Mouse (Mus musculus): ENCODE measurements around the gene Ifnar1. TPM values are rescaled to one million over a fixed set of nuclear protein-coding genes. Genes with fewer than 3 reads are reported as not detected.

The Ifnar1 gene
- polyA plus RNA-seq, 1 experiment from 2014 or later: 19.2 TPM

DNA sequence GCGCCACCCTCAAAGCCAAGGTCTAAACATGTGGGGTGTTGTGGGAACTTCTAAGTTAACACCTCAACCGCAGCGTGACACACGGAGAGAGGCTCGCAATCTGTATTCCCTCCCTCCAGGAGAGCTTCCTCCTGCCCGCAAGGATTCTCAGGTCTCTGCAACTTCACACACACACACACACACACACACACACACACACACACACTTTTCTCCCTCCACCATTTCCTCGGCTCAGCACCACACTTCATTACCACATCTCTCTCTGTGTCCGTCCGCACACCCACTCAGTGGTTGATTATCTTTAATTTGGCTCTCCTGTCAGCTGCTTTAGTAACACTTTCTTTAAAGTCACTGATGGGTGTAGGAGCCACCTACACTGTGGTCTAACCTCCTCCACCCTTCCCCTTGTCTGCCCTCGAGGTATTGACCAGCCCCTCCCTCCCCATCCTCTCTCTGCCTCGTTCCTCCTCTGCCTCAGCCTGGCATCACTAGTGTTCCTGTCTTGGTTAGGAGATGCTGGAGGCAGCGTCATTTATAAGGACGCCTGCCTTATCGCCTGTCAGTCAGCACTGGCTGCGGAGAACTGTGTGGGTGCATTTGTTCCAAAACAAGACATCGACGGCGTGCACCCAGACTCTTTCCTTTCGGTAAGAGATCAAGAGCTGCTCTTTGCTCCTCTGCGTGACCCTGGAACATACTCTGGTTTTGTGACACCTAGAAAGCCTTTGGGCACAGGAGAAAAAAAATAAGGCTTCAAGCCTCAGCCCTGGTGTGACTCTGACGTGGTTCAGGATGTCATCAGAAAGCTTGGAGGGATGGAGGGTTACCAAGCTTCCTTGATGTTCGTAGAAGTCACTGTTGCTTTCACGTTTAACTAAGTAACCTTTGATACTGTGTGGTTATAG, 48.3 kb downstream of the Ifnar1 start:
- no peak overlapping the region for H3K9ac ChIP-seq (ENCODE audit: low read length)
- ATAC-seq (ENCODE audit: low FRiP score, low TSS enrichment): no peak
- TF ChIP-seq CTCF (IDR thresholded peaks at IDR 0.05; ENCODE audit: low read depth) (peak; percentile 4; the same call in 1 of the 2 replicates), EP300 (optimal IDR thresholded peaks at IDR 0.05) (no peak)
- no peak overlapping the region for H3K4me2 ChIP-seq (replicated peaks; ENCODE audit: low read depth)
- no peaks in the 10 kb centered on the region for H3K36me3 ChIP-seq (ENCODE audit: control insufficient read depth, insufficient read depth, low read length)
- WGBS: 59% methylated on average over 23 of the region's 23 CpGs
- H3K4me3 ChIP-seq (ENCODE audit: low read depth, low read length): no peak overlapping the region
- no peaks in the 10 kb centered on the region for H3K9me3 ChIP-seq (ENCODE audit: control insufficient read depth, low read length)
- H3K4me1 ChIP-seq (replicated peaks; ENCODE audit: control insufficient read depth, insufficient read depth): no peaks in the 10 kb centered on the region
- no peak for DNase-seq (ENCODE audit: low spot score)
- no peaks in the 10 kb centered on the region for H3K27me3 ChIP-seq (ENCODE audit: control insufficient read depth, insufficient read depth, low read length)
- no peak overlapping the region for H3K27ac ChIP-seq (replicated peaks)

DNA sequence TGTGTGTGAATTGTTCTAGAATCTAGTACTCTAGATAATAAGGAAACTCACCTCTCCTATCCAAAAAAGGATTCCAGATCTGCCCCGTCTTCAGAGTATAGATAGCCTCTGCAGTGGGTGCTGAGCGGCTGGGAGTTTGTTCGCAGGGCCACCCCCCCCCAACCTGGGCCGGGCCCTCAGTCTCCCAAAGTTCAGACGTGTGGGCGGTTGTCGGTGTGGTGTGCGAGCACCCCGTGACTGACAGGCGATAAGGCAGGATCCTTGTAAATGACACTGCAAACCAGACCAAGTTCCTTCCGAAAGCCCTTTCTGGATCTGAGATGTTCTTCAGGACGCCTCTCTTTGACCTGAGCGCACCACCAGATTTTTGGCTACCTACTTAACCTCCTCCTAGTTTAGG, 49.4 kb downstream of the Ifnar1 start:
- Histone ChIP-seq H3K27ac (replicated peaks) (no peak overlapping the region), H3K27me3 (ENCODE audit: control insufficient read depth, insufficient read depth, low read length) (no peaks in the 10 kb centered on the region), H3K36me3 (ENCODE audit: control insufficient read depth, insufficient read depth, low read length) (no peaks in the 10 kb centered on the region), H3K4me3 (ENCODE audit: low read depth, low read length) (no peak overlapping the region), H3K4me1 (replicated peaks; ENCODE audit: control insufficient read depth, insufficient read depth) (no peaks in the 10 kb centered on the region), H3K9ac (ENCODE audit: low read length) (no peak overlapping the region), H3K4me2 (replicated peaks; ENCODE audit: low read depth) (no peak overlapping the region), H3K9me3 (ENCODE audit: control insufficient read depth, low read length) (no peaks in the 10 kb centered on the region)
- peak; percentile 80 for DNase-seq (ENCODE audit: low spot score)
- ATAC-seq (ENCODE audit: low FRiP score, low TSS enrichment): peak; percentile 82
- no peak for TF ChIP-seq CTCF (IDR thresholded peaks at IDR 0.05; ENCODE audit: low read depth)
- no peak for TF ChIP-seq EP300 (optimal IDR thresholded peaks at IDR 0.05)
- WGBS: 53% methylated on average over 13 of the region's 13 CpGs

DNA sequence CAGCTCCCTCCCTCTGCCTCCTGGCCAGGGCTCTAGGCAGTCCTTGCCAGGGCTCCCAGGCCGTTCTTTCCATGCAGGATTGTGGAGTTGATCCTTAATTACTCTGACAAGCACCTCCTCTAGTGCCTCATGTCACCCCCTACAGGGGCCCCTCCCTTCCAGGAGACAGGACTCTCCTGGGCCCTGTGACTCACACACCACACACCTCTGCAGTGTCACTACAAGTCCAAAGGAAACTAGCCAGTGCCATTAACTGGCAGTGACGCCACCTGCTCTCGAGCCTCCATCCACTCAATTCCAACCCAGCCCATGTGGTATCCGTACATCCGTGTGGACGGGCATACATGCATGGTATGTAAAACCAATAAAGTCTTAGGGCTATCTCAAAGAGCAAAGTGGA, 49.9 kb downstream of the Ifnar1 start:
- no peak overlapping the region for H3K27ac ChIP-seq (replicated peaks)
- H3K4me1 ChIP-seq (replicated peaks; ENCODE audit: control insufficient read depth, insufficient read depth): no peaks in the 10 kb centered on the region
- WGBS: 74% methylated on average over 6 of the region's 6 CpGs
- H3K27me3 ChIP-seq (ENCODE audit: control insufficient read depth, insufficient read depth, low read length): no peaks in the 10 kb centered on the region
- H3K4me3 ChIP-seq (ENCODE audit: low read depth, low read length): no peak overlapping the region
- ATAC-seq (ENCODE audit: low FRiP score, low TSS enrichment) (peak; percentile 72), DNase-seq (ENCODE audit: low spot score) (peak; percentile 37)
- H3K9ac ChIP-seq (ENCODE audit: low read length): no peak overlapping the region
- no peak for TF ChIP-seq CTCF (IDR thresholded peaks at IDR 0.05; ENCODE audit: low read depth)
- TF ChIP-seq EP300 (optimal IDR thresholded peaks at IDR 0.05): no peak
- no peaks in the 10 kb centered on the region for H3K9me3 ChIP-seq (ENCODE audit: control insufficient read depth, low read length)
- H3K4me2 ChIP-seq (replicated peaks; ENCODE audit: low read depth): no peak overlapping the region
- no peaks in the 10 kb centered on the region for H3K36me3 ChIP-seq (ENCODE audit: control insufficient read depth, insufficient read depth, low read length)

DNA sequence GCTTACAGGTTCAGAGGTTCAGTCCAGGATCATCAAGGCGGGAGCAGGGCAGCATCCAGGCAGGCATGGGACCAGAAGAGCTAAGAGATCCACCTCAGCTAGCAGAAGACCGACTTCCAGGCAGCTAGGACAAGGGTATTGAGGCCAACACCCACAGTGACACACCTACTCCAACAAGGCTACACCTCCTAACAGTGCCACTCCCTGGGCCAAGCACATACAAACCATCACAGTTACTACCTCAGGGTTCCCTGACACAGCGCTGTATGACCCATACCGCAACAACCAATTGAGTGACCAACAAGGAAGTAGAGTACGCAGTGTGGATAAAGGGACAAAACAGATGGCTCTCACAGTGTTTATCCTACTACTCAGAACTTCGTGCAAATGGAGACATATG, 51.3 kb downstream of the Ifnar1 start:
- Histone ChIP-seq H3K27me3 (ENCODE audit: control insufficient read depth, insufficient read depth, low read length) (no peaks in the 10 kb centered on the region), H3K4me2 (replicated peaks; ENCODE audit: low read depth) (no peak overlapping the region), H3K4me3 (ENCODE audit: low read depth, low read length) (no peak overlapping the region), H3K36me3 (ENCODE audit: control insufficient read depth, insufficient read depth, low read length) (no peaks in the 10 kb centered on the region), H3K9ac (ENCODE audit: low read length) (no peak overlapping the region), H3K27ac (replicated peaks) (no peak overlapping the region), H3K9me3 (ENCODE audit: control insufficient read depth, low read length) (no peaks in the 10 kb centered on the region), H3K4me1 (replicated peaks; ENCODE audit: control insufficient read depth, insufficient read depth) (no peaks in the 10 kb centered on the region)
- WGBS: 71% methylated on average over 6 of the region's 6 CpGs
- DNase-seq (ENCODE audit: low spot score) (peak; percentile 50), ATAC-seq (ENCODE audit: low FRiP score, low TSS enrichment) (peak; percentile 92)
- no peak for TF ChIP-seq CTCF (IDR thresholded peaks at IDR 0.05; ENCODE audit: low read depth)
- TF ChIP-seq EP300 (optimal IDR thresholded peaks at IDR 0.05): no peak

DNA sequence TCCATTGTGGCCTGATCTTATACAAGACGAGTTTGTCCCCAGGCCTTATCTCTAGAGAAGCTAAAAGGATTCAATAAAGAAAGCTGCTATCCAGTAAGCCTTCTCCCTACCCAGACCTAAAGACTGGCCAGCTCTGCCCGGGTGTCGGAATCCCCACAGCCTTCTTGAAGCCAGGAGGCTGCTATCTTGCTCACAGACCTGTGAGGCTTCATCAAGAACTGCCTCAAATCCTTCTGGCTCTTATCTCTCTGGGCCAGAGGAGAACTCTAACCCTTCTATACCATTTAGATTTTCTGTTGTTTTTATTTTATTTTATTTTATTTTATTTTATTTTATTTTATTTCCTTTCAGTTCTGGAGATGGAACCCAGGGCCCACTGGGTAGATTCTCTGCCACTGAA, 52.0 kb downstream of the Ifnar1 start:
- DNase-seq (ENCODE audit: low spot score): no peak
- Histone ChIP-seq H3K4me3 (ENCODE audit: low read depth, low read length) (no peak overlapping the region), H3K4me2 (replicated peaks; ENCODE audit: low read depth) (no peak overlapping the region), H3K9me3 (ENCODE audit: control insufficient read depth, low read length) (no peaks in the 10 kb centered on the region), H3K4me1 (replicated peaks; ENCODE audit: control insufficient read depth, insufficient read depth) (no peaks in the 10 kb centered on the region), H3K27ac (replicated peaks) (0 out of 2 replicates have a peak overlapping the region, but pooled peaks have one; percentile 3), H3K27me3 (ENCODE audit: control insufficient read depth, insufficient read depth, low read length) (no peaks in the 10 kb centered on the region), H3K36me3 (ENCODE audit: control insufficient read depth, insufficient read depth, low read length) (no peaks in the 10 kb centered on the region), H3K9ac (ENCODE audit: low read length) (no peak overlapping the region)
- ATAC-seq (ENCODE audit: low FRiP score, low TSS enrichment): no peak
- WGBS: 76% methylated on average over 3 of the region's 3 CpGs
- TF ChIP-seq CTCF (IDR thresholded peaks at IDR 0.05; ENCODE audit: low read depth) (no peak), EP300 (optimal IDR thresholded peaks at IDR 0.05) (no peak)

DNA sequence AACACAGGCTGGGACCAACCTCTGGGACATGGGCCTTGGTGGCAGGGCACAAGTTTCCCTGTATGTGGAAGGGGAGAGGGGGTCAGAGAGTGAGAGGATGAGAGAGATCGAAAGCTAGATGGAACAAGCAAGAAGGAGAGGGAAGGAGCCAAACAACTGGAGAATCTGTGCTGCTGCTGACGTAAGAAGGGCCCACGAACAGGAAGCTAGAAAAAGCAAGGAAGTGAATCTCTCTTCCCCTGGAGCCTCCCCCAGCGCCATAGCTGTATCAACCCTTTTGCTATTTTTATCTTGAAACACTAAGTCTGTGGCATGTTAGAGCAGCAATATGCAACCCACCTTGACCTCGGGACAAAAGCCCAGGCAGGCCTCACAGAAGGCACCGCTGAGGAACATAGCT, 53.0 kb downstream of the Ifnar1 start:
- TF ChIP-seq EP300 (optimal IDR thresholded peaks at IDR 0.05): no peak
- no peak for TF ChIP-seq CTCF (IDR thresholded peaks at IDR 0.05; ENCODE audit: low read depth)
- WGBS: 69% methylated on average over 6 of the region's 6 CpGs
- Histone ChIP-seq H3K4me2 (replicated peaks; ENCODE audit: low read depth) (no peak overlapping the region), H3K4me1 (replicated peaks; ENCODE audit: control insufficient read depth, insufficient read depth) (no peaks in the 10 kb centered on the region), H3K27ac (replicated peaks) (no peak overlapping the region; the same call in none of the 2 replicates), H3K27me3 (ENCODE audit: control insufficient read depth, insufficient read depth, low read length) (no peaks in the 10 kb centered on the region), H3K36me3 (ENCODE audit: control insufficient read depth, insufficient read depth, low read length) (no peaks in the 10 kb centered on the region), H3K9ac (ENCODE audit: low read length) (no peak overlapping the region), H3K4me3 (ENCODE audit: low read depth, low read length) (no peak overlapping the region), H3K9me3 (ENCODE audit: control insufficient read depth, low read length) (no peaks in the 10 kb centered on the region)
- DNase-seq (ENCODE audit: low spot score) (no peak), ATAC-seq (ENCODE audit: low FRiP score, low TSS enrichment) (no peak)
